Mouse (Mus musculus): ENCODE results near the gene Cbl.
A peak's percentile ranks its signal among the peaks of the same experiment; 100 is the strongest.

The Cbl gene

DNA sequence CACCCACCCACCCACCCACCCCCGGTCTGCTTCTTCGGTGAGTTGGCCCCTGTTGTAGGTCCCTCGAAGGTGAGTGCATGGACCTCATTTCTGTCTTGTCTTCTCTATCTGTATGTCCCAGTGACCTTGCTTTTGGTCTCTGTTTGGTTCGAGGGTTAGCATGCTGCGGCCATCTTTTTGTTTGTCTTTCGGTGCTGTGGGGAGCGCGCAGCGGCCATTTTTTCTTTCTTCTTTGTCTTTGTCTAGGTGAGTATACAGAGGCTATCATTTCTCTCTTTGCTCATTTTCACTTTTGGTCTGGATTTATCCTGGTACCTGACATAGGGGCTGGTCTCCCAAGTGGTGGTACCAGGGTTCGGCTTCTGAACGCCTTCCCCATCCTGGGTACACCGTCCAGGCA, 55.0 kb downstream of the Cbl start:
- DNase-seq = no peak

DNA sequence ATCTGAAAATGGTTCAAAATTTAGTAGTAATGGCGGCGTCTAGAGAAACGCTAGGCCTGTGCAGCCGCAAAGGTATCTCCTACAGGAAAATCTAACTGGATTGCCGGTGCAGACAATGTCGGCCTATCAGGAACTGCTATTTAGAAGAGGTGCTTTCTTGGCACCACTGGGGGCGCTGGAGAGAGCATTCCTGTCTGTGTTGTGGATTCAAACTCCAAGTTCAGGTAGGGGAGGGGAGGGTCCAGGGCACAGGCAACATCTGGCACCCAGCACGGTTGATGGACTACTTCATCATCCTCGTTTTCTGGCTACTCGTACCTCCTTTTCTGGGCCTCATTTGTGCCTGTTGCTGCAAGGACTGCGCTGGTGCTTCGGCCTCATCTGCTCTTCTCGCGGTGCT, 55.5 kb downstream of the Cbl start:
- DNase-seq = no peak

DNA sequence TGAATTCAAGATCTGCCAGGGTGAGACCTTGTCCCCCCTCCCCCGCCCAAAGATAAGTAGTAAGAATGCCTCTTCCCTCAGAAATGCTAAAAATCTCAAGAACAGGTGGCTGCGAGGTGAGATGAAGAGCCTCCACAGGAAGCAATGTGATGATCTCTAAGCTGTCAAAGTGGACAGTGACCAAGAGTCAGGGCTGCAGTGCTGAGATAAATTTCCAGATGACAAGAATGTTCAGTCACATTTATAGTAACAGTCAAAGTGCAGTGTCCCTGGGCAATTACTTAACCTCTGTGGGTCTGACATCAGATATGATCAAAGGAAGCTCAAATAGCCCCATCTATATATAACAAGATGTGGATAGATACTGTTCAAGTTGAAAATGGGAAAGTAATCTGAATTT, 56.4 kb downstream of the Cbl start:
- no peak for DNase-seq

DNA sequence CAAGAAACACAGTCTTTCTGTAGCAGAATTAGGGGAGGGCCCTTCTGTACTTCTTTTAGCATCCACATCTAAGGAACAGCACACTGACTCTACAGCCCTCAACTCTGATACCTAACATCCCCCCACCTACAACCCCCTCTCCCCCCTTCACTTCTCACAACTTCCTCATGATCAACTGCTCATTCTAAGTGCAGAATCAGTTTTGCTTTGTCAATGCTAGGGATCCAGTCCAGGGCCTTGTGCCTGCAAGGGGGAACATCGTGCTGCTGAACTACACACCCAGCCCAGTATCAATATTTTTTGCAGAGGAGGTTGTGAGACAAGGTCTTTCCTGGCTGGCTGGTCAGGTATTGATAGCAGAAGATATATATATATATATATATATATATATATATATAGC, 57.9 kb downstream of the Cbl start:
- no peak for DNase-seq

DNA sequence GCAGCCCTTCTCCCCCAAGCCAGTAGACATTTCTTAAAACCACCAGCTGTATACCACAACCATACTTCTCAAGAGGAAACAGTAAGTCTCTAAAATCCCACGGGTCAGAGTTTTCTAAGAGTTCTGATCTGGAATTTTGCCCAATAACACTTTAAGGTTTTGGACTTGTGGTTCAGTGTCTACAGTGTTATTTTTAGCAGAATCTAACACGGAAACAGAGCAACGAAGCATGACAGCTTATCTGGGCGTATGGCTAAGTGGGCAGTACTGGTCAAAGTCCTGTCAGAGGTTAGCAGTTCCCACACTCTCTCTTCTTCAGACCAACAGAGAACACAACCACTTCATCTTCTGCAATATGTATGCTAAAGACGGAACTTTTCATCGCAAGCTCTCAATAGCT, 58.3 kb downstream of the Cbl start:
- peak; percentile 73 for DNase-seq

DNA sequence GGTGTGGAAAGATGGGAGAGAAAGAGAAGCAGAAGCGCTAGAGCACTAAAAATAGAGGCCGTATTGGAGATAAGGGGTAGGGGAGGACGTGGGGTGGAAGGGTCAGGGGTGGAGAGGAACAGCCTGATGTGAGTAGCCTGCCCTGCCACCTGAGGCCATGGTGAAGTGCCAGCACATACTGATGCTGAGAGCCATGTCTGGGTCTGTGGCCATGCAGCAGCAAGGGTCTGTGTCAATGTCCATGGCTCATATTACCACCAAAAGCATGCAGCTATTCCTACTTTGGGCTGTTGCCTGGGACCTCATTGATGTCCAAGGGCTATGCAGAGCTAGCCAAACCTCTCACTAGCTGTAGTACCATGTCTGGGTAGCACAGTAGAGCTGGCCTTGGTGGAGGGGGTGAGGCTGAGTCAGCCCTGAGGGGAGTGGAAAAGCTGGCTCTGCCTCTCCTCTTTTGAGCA, 63.1 kb downstream of the Cbl start:
- no peak for DNase-seq

DNA sequence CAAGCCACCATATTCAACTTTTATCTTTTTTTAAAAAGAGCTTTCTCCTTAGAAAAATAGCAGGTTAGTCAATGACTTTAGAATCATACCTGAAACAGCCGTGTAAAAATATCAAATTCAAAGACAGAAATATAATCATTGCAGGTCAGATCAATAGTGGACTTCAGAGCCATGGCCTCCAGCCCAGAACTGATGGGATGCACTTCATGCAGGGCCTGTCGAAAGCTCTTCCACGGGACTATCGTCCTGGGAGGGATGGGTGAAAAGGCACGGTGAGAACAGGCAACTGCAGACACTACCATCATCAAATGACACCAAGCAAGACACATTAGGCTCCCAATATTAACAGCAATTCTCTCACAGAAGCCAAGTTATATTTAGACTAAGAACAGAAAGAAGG, 64.9 kb downstream of the Cbl start:
- no peak for DNase-seq

DNA sequence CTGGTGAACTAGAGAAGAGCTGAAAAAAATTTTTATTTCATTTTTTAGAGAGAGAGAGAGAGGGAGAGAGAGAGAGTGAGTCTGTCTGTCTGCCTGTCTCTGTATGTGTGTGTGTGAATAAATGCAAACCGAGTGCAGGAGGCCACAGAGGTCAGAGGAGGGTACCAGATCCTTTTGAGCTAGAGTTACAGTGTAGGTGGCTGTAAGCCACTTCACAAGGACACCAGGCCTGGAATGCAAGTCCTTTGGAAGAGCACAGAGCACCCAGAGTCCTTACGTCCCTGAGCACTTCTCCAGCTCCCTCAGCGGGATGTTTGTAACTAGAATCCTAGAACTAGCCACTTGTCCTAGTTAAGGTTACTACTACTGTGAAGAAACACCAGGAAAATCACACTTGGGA, 74.0 kb downstream of the Cbl start:
- no peak for DNase-seq

DNA sequence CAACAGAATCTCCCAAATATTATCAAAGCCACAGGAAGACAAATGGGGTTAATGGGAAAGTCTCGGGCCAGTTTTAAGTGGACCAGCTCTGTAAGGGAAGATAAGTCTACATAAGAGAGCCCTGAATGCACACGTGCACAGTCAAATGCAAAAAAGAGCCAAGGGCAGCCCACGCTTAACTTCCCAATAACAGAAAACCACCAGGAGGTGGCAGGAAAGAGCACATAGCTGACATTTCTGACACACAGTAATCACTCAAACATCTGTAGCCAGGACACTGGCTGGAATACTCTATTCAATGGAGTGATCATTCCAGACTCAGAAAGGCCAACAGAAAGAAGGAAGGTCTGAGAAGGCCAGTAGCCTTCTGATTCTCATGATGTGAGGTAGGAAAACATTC, 86.6 kb downstream of the Cbl start:
- DNase-seq = no peak

DNA sequence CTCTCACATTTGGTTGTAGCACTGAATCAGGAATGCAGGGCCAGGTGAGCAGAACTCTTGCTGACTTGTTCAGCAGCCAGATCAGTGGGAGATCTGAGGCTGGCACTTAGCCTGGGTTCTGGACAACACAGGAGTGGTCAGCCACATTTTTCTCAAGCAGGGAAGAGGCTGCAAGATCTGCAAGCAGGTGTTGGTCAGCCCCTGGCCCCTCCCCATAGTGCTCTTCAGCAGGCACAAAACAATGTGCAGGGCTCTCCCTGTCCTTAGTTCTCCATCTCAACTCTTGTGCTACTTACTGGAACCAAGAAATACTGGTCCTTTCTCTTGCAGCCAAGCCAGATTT, 89.2 kb downstream of the Cbl start:
- DNase-seq = no peak

DNA sequence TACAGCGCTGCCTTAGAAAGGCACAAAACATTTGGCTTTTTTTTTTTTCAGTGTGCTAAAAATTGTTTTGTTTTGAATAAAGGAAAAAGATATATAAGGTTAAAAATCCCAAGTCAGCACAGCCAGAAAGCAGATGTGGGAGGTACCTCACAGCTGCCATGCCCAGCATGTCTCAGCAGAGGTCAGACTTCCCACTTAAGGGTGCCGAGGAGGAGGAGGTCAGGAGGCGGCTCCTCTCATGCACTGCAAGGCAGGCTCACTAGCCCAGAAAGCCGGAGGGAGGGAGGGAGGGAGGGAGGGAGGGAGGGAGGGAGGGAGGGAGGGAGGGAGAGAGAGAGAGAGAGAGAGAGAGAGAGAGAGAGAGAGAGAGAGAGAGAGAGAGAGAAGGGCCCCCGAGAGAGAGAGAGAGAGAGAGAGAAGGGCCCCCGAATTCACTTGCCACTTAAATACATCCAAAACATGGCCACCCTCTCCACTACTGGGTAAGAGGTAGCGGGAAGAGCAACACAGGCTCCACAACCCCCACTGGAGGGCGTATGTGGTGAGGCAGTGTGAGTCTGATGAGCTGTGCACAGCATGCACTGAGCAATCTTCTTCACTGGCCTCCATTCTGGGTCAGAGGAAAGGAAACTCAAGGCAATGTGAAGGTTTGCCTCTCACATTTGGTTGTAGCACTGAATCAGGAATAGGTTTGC, 89.7 kb downstream of the Cbl start:
- DNase-seq = peak; percentile 57

DNA sequence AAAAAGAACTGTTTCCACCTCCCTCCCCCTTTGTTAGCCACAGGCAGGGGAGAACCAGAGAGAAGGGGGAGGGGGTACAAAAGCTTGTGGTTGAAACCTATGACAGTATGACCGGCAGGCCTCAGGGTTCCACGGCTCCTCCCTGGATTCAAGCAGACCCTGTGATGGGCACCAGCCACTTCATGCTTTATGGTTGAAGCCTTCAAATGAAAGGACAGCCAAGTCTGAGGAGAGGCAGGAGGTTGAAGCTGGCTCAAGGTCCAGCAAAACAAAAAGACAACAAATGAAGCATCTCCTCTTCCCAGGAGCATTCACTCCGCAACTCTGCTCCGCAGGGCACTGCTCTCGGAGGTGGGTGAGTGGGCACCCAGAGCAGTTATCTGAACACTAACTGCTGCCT, 90.4 kb downstream of the Cbl start:
- no peak for DNase-seq

DNA sequence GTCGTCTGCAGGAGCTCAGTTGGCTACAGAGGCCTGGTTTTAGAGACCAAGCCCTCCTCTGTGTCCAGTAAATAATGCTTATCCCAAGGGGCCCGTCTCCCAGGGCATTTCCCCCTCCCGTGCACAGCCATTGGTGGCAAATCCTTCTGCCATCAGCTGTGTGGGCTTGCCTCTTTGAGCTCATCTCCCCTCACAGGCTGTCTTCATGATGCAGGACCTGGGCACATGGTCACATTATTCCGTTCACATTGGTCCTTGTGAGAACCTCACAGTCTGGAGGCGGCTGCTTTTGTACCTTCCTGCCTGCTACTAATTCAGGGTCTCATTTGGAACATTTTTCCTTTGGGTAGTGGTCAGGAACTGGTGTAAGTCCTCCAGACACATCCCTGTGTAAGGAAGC, 91.9 kb downstream of the Cbl start:
- no peak for DNase-seq

DNA sequence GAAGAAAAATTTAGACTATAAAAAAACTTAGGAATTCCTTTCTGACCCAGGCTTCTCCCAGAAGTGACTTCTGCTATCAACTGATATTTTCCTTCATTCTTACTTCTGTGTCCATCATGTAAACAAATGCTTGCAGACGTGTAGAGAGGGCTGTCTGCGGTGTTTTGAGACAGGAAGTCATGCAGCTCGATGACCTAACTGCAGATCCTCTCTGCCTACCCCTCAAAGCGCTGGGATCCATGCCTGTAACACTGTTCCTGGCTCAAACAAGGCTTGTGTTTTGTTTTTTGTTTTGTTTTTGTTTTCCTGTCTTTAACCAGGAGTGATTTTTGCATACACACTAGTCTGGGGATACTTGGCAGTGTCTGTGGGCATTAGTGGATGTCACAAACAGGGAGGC, 96.0 kb downstream of the Cbl start:
- no peak for DNase-seq

DNA sequence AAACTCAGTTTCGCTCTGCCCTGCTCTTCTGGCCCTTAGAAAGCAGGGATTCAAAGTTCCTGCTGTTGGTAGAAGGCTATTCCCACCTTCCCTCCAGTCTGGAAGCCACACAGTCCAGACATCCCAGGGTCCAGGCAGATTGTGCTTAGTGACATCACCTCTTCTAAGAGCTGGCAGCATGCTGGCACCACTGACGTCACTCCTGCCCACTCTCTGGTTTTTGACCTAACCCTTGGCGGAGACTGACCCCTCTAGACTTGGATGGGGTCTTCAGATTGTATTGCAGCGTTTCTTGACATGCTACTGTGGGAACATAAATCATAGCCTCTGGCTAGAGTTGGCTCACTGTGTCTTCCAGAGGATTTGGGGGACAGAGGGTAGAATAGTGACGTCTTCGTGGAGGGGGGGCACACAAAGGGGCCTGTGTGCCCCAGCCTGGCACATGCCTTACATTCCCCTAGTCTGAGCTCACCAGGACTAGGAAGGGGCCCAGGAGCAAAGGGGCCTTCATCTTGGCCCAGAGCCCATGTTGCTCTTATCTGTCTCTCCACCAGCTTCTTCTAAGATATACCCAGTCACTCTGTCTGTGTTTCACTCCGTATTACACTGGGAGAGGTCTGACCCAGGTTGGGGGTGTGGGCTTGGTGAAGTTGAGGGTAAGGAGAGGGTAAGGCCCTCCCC, 98.0 kb downstream of the Cbl start:
- DNase-seq = no peak

DNA sequence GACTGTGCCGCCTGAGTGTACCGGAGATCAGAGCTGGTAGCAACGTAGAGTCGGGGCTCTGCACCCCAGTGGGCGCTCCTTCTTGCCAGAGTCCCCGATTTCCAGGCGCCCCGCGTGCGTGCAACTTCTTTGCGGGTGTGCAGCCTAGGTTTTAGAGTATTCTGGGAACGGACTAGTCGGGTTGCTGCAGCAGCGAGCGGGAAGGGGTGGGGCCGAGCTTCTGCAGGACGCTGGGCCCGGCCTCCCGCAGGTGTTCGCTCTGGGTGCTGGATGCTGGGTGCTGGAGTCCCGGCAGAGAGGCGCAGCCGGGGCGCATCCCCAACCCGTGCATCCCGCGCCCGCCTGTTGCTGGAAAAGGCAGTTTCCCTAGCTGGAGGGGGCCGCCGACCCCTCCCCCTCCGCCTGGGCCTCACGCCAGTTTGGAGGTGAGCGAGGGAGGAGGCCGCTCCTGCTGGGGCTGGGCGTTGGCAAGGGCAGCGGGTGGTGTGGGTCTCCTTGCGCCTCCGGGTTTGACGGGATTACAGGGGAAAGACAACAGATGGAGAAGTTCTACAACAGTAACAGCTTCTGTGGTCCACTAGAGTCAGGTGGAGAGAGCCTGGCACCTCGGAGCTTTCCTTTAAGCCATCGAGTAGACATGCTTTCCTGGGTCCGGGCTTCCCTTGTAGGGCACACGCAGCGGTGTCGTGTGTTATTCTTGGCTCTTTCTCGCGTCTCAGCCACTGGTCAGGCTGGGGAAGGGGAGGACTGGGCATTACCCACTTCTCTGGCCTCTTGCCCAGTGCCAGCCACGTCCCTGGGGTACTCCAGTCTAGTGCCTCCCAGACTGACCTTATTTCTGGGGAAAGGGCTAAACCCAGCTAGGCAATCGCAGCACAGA, 98.8 kb downstream of the Cbl start:
- DNase-seq = peak; percentile 48

DNA sequence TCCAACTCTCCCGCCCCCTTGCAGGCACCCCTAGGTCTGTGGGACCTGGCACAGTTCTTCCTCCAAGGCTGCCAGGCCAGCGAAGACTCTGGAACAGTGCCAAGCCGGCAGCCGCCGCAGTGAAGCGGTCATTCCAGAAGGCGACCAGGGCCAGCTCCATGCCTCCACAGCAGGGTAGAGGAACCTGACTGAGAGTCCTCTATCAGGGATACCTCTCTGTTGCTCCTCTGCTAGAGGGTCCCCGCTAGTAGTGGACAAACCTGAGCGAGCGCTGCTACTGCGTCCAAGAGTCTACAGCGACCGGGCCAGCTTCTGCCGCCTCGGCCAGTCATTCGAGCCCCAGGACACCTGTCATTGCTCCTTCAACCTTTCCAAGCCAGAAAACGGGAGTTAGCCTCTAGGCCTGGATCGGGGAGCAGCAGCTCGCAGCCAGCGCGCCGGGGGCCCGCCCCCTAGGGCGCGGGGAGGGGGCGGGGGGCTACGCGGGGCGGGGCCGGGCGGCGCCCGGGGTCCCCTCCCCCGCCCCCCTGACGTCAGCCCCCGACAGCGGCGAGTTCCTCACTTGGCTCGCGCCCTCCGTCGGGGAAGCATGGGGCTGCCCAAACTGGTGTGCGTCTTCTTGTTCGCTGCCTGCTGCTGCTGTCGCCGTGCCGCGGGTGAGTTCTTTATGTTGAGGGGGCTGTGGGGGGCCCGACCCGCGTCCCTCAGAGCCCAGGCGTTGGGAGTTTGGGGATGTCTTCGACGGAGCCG, 99.6 kb downstream of the Cbl start, which contains the start of gene Mcam:
Mcam (plus strand) TSS at position 369 of the 750 bp plus-strand sequence.
- peak; percentile 68 for DNase-seq

DNA sequence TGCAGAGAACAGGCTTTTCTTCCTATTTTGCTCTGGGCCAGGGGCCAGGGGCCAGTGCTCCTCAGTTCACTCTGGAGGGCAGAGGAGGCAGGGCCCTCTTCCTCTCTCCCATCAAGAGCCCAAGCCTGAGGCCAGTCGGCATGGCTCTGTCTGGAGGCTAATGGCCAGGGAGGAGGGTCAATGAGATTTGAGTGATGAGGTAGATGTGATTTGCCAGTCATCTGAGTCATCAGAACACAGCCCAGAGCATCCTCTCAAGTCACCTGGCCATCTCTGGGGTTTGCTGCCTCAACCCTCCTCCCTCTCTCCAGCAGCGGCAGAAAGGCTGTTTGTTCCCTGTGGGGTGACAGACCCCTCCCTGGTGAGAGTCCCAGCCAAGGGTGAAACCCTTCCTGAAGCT, 100.6 kb downstream of the Cbl start:
- no peak for DNase-seq

DNA sequence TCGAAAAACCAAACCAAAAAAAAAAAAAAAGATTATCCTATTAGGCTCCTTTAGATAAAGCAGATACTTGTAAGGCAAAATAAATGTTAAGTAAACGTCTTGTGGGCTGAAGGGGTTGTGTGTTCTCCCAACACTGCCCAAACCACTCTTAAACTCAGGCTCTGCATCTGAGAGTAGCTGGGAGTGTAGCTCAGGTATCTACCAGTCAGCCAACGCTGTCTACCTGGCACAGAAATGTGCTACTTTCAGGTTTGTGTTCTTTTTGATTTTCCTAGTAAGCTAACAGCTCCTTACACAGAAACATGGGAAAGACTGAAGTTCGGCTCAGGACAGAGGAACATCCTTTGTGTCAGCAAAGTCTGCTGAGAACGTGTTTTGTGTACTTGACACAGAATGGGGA, 101.6 kb downstream of the Cbl start:
- no peak for DNase-seq

DNA sequence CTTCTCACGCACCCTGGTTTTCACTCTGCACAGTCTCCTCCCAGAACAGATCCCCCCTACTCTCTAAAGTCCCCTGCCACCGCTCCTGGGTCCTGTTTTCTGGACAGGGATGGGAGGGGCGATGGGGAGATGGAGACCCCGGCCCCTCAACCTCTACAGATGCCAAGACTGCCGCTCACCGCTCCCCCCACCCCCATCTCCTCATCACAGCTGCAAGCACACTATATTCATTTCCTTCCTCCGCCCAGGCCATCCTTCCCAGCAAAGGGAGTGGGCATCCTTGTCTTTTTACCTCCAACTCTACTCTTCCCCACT, 102.6 kb downstream of the Cbl start:
- DNase-seq = no peak

DNA sequence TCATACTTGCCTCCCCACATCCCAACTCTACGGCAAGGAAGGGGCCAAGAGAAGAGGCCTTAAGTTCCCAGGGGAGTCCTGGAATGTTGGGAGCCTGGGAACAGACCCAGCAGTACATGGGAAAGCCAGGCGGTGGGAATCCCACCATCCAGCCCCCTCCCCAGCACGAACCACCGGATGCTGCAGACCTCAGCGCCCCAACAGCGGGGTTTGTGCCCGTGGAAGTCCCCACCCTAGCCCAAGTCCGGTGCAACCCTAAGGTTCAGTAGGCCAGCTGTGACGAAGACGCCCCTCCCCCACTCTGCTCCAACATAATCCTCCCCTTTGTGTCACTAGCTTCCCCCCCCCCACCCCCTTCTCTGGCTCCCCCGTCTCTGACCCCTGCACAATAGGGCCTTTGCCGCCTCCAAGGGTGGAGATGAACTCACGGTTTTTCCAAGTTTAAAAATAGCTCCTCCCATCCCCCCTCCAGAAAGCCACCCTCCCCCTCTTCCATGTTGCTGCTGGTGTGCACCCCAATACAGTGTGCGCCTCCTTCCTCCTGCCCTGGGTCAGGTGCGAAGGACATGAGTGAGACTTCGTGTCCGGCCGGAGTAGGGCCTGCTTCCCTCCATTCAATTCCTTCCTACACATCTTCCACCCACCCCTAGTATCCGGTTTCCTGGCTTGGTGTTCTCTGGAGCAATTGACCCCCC, 103.1 kb downstream of the Cbl start:
- peak; percentile 26 for DNase-seq

DNA sequence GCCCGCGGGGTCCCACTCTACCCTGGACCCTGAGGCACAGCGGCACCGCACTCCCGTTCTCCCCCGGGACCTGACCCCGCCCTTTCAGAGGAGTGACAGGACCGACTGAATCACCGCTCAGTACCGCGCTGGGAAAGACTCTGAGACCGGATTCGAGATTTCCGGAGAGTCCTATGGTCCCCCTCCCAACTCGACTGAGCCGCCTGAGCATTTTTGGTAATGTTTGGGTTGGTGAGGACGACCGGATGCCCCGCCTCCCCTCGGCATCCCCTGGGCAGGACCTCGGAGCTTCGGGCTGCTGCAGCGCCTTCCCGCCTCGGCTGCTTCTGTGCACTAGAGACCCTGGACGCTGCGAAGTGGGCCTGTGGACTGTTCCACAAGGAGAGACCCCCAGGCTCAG, 103.8 kb downstream of the Cbl start:
- peak; percentile 81 for DNase-seq

DNA sequence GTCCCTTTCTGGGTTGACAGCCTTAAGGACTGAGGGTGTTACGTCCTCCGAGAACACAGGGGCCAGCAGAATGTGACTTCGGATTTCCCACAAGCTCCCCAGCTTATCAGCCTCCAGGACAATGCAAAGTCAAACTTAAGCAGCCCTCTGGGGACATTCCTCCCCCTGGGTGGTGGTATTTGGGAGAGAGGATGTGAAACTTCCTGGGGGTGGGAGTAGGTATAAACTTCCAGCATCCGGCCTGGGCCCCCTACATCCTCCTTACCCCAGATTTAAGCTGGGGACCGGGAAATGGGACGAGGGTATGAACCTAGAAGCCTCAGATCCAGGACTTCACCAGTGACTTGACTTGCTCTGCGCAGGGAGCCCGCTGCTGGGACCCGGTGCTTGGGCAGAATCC, 104.2 kb downstream of the Cbl start:
- DNase-seq = no peak
